In the genomic region with DNA sequence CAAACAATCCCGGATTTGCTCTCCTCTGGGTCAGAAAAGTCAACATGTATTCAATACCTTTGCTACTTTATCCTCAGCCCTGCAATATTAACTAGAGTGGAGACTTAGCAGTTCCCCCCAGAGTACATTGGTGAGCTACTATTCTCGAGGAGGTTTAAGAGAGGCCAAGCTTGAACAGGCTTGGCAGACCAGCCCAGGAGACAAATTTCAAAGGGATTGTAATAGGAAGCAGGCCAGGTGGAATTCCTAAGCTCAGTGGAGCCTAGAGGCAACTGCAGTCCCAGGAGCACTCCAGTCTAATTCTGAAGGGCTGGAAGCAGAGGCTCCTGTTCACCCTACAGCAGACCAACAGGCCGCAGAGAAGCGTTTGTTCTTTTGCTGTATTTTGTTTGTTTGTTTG, we compare ENCODE assay signal across 11 mouse cellular contexts. TPM values are rescaled to one million over a fixed set of nuclear protein-coding genes. Genes with fewer than 3 reads are reported as not detected.
DNase-seq lines count a peak whose midpoint lies in the region; ATAC-seq lines count a peak whose summit lies in the region.
"Had no signal": no experiment of that assay in that cellular context is flagged by ENCODE, and none has a peak within 500 bp of the region (broad histone marks: within the 10 kb centered on the region; RNA-seq: fewer than 3 reads in every experiment).

No protein-coding gene starts in this region.

- H3K36me3 ChIP-seq in kidney, embryonic 15.5 days: no peaks in the 10 kb centered on the region
- no peaks in the 10 kb centered on the region for H3K36me3 ChIP-seq in embryonic facial prominence, embryonic 11.5 days (replicated peaks; ENCODE audit: control insufficient read depth, insufficient read depth, low read depth, low read length)
- no peaks in the 10 kb centered on the region for H3K36me3 ChIP-seq in midbrain, embryonic 14.5 days (ENCODE audit: control insufficient read depth, insufficient read depth, low read length)
- H3K36me3 ChIP-seq: lung, embryonic 15.5 days had no signal

- no peak overlapping the region for H3K4me3 ChIP-seq in kidney, embryonic 15.5 days (replicated peaks)
- H3K4me3 ChIP-seq in embryonic facial prominence, embryonic 11.5 days (ENCODE audit: low read depth, low read length): no peak overlapping the region
- no peak overlapping the region for H3K4me3 ChIP-seq in midbrain, embryonic 14.5 days (replicated peaks; ENCODE audit: low read depth, low read length)
- H3K4me3 ChIP-seq: lung, embryonic 15.5 days had no signal

- H3K9ac ChIP-seq in kidney, embryonic 15.5 days: no peak overlapping the region
- no peak overlapping the region for H3K9ac ChIP-seq in embryonic facial prominence, embryonic 11.5 days (replicated peaks; ENCODE audit: low read length)
- no peak overlapping the region for H3K9ac ChIP-seq in midbrain, embryonic 14.5 days (replicated peaks; ENCODE audit: low read length)
- H3K9ac ChIP-seq: lung, embryonic 15.5 days had no signal

- H3K4me2 ChIP-seq in kidney, embryonic 15.5 days: no peak overlapping the region
- H3K4me2 ChIP-seq in embryonic facial prominence, embryonic 11.5 days (ENCODE audit: low read depth, low read length): no peak overlapping the region
- peak overlapping the region; percentile 60 for H3K4me2 ChIP-seq in midbrain, embryonic 14.5 days (ENCODE audit: low read length)
- H3K4me2 ChIP-seq: lung, embryonic 15.5 days had no signal

- H3K9me3 ChIP-seq in kidney, embryonic 15.5 days (replicated peaks): no peaks in the 10 kb centered on the region
- no peaks in the 10 kb centered on the region for H3K9me3 ChIP-seq in embryonic facial prominence, embryonic 11.5 days (replicated peaks; ENCODE audit: control insufficient read depth, low read length)
- H3K9me3 ChIP-seq in midbrain, embryonic 14.5 days (ENCODE audit: control insufficient read depth, low read length): no peaks in the 10 kb centered on the region
- H3K9me3 ChIP-seq: lung, embryonic 15.5 days had no signal

- peak; percentile 53; the same call in 1 of the 2 replicates for ATAC-seq in kidney, embryonic 15.5 days (replicated peaks; ENCODE audit: low FRiP score)
- no peak for ATAC-seq in embryonic facial prominence, embryonic 11.5 days (replicated peaks; ENCODE audit: insufficient number of reproducible peaks, low FRiP score, low TSS enrichment, low read depth)
- no peak for ATAC-seq in midbrain, embryonic 14.5 days (ENCODE audit: low FRiP score, low TSS enrichment)

- WGBS in kidney, embryonic 15.5 days: 30% methylated on average over 4 of the region's 4 CpGs
- WGBS in embryonic facial prominence, embryonic 11.5 days: 19% methylated on average over 4 of the region's 4 CpGs
- 40% methylated on average over 4 of the region's 4 CpGs for WGBS in midbrain, embryonic 14.5 days

- H3K27ac ChIP-seq in kidney, embryonic 15.5 days: 0 out of 2 replicates have a peak overlapping the region, but pooled peaks have one; percentile 13
- no peak overlapping the region for H3K27ac ChIP-seq in embryonic facial prominence, embryonic 11.5 days (replicated peaks; ENCODE audit: low read depth, low read length)
- H3K27ac ChIP-seq in midbrain, embryonic 14.5 days (replicated peaks; ENCODE audit: low read depth, low read length): 0 out of 2 replicates have a peak overlapping the region, but pooled peaks have one; percentile 27
- H3K27ac ChIP-seq: lung, embryonic 15.5 days had no signal

- no peak for DNase-seq in kidney, postnatal 10 days
- peak; percentile 62 to 65 for DNase-seq in cerebellum, adult 18-20 months
- peak; percentile 56 for DNase-seq in embryonic facial prominence, embryonic 11.5 days (ENCODE audit: low spot score)
- no peak for DNase-seq in midbrain, embryonic 14.5 days
- no peak for DNase-seq in yolk sac, embryonic 10.5 days (ENCODE audit: low spot score)
- no peak for DNase-seq in gastrocnemius, adult 8-10 months (ENCODE audit: low spot score in 2 of 2)
- DNase-seq: adrenal gland, postnatal 10 days; gastrocnemius, postnatal 14 days; kidney, postnatal 14 days had no signal

- peaks cover 10% of the 10 kb centered on the region for H3K4me1 ChIP-seq in kidney, embryonic 15.5 days
- H3K4me1 ChIP-seq in embryonic facial prominence, embryonic 11.5 days (ENCODE audit: control insufficient read depth, insufficient read depth, low read length): no peaks in the 10 kb centered on the region
- peaks cover 13% of the 10 kb centered on the region; the same call in 1 of the 2 replicates for H3K4me1 ChIP-seq in midbrain, embryonic 14.5 days (ENCODE audit: control insufficient read depth, insufficient read depth, low read length)

- peaks cover 31% of the 10 kb centered on the region for H3K27me3 ChIP-seq in kidney, embryonic 15.5 days
- no peaks in the 10 kb centered on the region for H3K27me3 ChIP-seq in embryonic facial prominence, embryonic 11.5 days (ENCODE audit: control insufficient read depth, insufficient read depth, low read length)
- H3K27me3 ChIP-seq in midbrain, embryonic 14.5 days (ENCODE audit: control insufficient read depth, insufficient read depth, low read length): no peaks in the 10 kb centered on the region

RNA-seq across cellular contexts. Expression of a gene that starts 1.1 kb away (rescaled TPM):
- 3.6 and 4.9 TPM in 2 replicates for polyA plus RNA-seq in kidney, embryonic 15.5 days (2015; fragmentation: Nextera tagmentation; extraction: Ambion mirVana)
- 3.8 and 4.8 TPM in 2 replicates for polyA plus RNA-seq in embryonic facial prominence, embryonic 11.5 days (2014; fragmentation: Nextera tagmentation; extraction: Ambion mirVana)
- polyA plus RNA-seq in midbrain, embryonic 14.5 days (2014; fragmentation: Nextera tagmentation; extraction: Ambion mirVana): 44.3 and 45.2 TPM in 2 replicates
- total RNA-seq in gastrocnemius, adult 8-10 months (2022): under 1 TPM in 3 of 4 experiments, not detected in 1; 0.11 to 0.48 (median 0.18) TPM

Comparison
In these comparisons a context has a peak if more than half of its experiments do, and no peak if none do; other contexts are left out.
1. DNase-seq: peak in cerebellum, adult 18-20 months (2 of 2) and embryonic facial prominence, embryonic 11.5 days (single experiment); none in kidney, postnatal 10 days (single experiment), midbrain, embryonic 14.5 days (single experiment), yolk sac, embryonic 10.5 days (single experiment) and gastrocnemius, adult 8-10 months (0 of 2).